Comparison of ENCODE assay signal across 14 mouse cellular contexts in genomic region chr12:81918346-81918745, GRCm38 (mm10).
"Had no signal": no experiment of that assay in that cellular context is flagged by ENCODE, and none has a peak within 500 bp of the region (broad histone marks: within the 10 kb centered on the region; RNA-seq: fewer than 3 reads in every experiment).

No protein-coding gene starts in this region.

- H3K4me1 ChIP-seq: liver, embryonic 13.5 days; midbrain, embryonic 13.5 days had no signal

- DNase-seq: kidney, adult 9 months; kidney, postnatal 14 days; kidney, postnatal 4 days; layer of hippocampus, postnatal 36 days; liver, embryonic 13.5 days; lung, adult 2 months; lung, postnatal 14 days; lung, postnatal 4 days; thymus, adult 2 months; thymus, postnatal 14 days; thymus, postnatal 4 days had no signal

- H3K9me3 ChIP-seq: liver, embryonic 13.5 days; midbrain, embryonic 13.5 days had no signal

- H3K4me3 ChIP-seq: left cerebral cortex, adult 2 months; liver, embryonic 13.5 days; midbrain, embryonic 13.5 days had no signal

- ATAC-seq: midbrain, embryonic 13.5 days; midbrain, embryonic 16.5 days had no signal

- H3K27me3 ChIP-seq: liver, embryonic 13.5 days; midbrain, embryonic 13.5 days had no signal
